Mouse (Mus musculus): ENCODE data around the gene Rbms2. TPM values are rescaled to one million over a fixed set of nuclear protein-coding genes. Genes with fewer than 3 reads are reported as not detected.
A peak's percentile ranks its signal among the peaks of the same experiment; 100 is the strongest.
"Not testable (repeated sequence)": the region's sequence is repeated elsewhere in the genome, so short reads cannot be mapped to it uniquely, and the experiment has no call there.

Gene Rbms2
- total RNA-seq, 1 experiment from 2014 or later: 6.5 TPM

GRCm38 (mm10) chr10:128096313-128096692, 83.8 kb downstream of the Rbms2 start:
- no peak; the same call in 1 of the 2 replicates for ATAC-seq (replicated peaks; ENCODE audit: insufficient number of reproducible peaks, low FRiP score, low TSS enrichment, poor library complexity, severe bottlenecking)

- ATAC-seq (replicated peaks; ENCODE audit: insufficient number of reproducible peaks, low FRiP score, low TSS enrichment, poor library complexity, severe bottlenecking): no peak
These were observed 85.0 kb downstream of the Rbms2 start for GRCm38 (mm10) chr10:128095003-128095636.

GRCm38 (mm10) chr10:128094340-128094968, 85.6 kb downstream of the Rbms2 start:
- ATAC-seq (replicated peaks; ENCODE audit: insufficient number of reproducible peaks, low FRiP score, low TSS enrichment, poor library complexity, severe bottlenecking): peak; percentile 62

GRCm38 (mm10) chr10:128093496-128094294, 86.4 kb downstream of the Rbms2 start:
- 0 out of 2 replicates have a peak, but pooled peaks have one; percentile 2 for ATAC-seq (replicated peaks; ENCODE audit: insufficient number of reproducible peaks, low FRiP score, low TSS enrichment, poor library complexity, severe bottlenecking)

GRCm38 (mm10) chr10:128092506-128093495, 87.3 kb downstream of the Rbms2 start:
- ATAC-seq (replicated peaks; ENCODE audit: insufficient number of reproducible peaks, low FRiP score, low TSS enrichment, poor library complexity, severe bottlenecking): no peak

GRCm38 (mm10) chr10:128091564-128092505, 88.3 kb downstream of the Rbms2 start, which contains the start of gene Baz2a:
Baz2a (plus strand) TSS chr10:128091577.
- peak; percentile 48 for ATAC-seq (replicated peaks; ENCODE audit: insufficient number of reproducible peaks, low FRiP score, low TSS enrichment, poor library complexity, severe bottlenecking)

- peak; percentile 23; the same call in 1 of the 2 replicates for ATAC-seq (replicated peaks; ENCODE audit: insufficient number of reproducible peaks, low FRiP score, low TSS enrichment, poor library complexity, severe bottlenecking)
These were observed 89.2 kb downstream of the Rbms2 start for GRCm38 (mm10) chr10:128090651-128091563.

- ATAC-seq (replicated peaks; ENCODE audit: insufficient number of reproducible peaks, low FRiP score, low TSS enrichment, poor library complexity, severe bottlenecking): no peak
These were observed 90.3 kb downstream of the Rbms2 start for GRCm38 (mm10) chr10:128089842-128090241.

GRCm38 (mm10) chr10:128088181-128088580, 91.9 kb downstream of the Rbms2 start:
- no peak for ATAC-seq (replicated peaks; ENCODE audit: insufficient number of reproducible peaks, low FRiP score, low TSS enrichment, poor library complexity, severe bottlenecking)

- ATAC-seq (replicated peaks; ENCODE audit: insufficient number of reproducible peaks, low FRiP score, low TSS enrichment, poor library complexity, severe bottlenecking): not testable (repeated sequence)
These were observed 92.9 kb downstream of the Rbms2 start for GRCm38 (mm10) chr10:128087216-128087615.

GRCm38 (mm10) chr10:128086391-128086790, 93.7 kb downstream of the Rbms2 start:
- no peak for ATAC-seq (replicated peaks; ENCODE audit: insufficient number of reproducible peaks, low FRiP score, low TSS enrichment, poor library complexity, severe bottlenecking)

- no peak for ATAC-seq (replicated peaks; ENCODE audit: insufficient number of reproducible peaks, low FRiP score, low TSS enrichment, poor library complexity, severe bottlenecking)
These were observed 95.9 kb downstream of the Rbms2 start for GRCm38 (mm10) chr10:128084160-128084559.

GRCm38 (mm10) chr10:128083688-128084087, 96.4 kb downstream of the Rbms2 start:
- no peak for ATAC-seq (replicated peaks; ENCODE audit: insufficient number of reproducible peaks, low FRiP score, low TSS enrichment, poor library complexity, severe bottlenecking)

- ATAC-seq (replicated peaks; ENCODE audit: insufficient number of reproducible peaks, low FRiP score, low TSS enrichment, poor library complexity, severe bottlenecking): peak; percentile 91
These were observed 97.1 kb downstream of the Rbms2 start, which contains the start of gene Atp5b for GRCm38 (mm10) chr10:128082880-128083421. Atp5b (plus strand) TSS chr10:128083273.

- no peak for ATAC-seq (replicated peaks; ENCODE audit: insufficient number of reproducible peaks, low FRiP score, low TSS enrichment, poor library complexity, severe bottlenecking)
These were observed 97.7 kb downstream of the Rbms2 start for GRCm38 (mm10) chr10:128082477-128082808.

- no peak for ATAC-seq (replicated peaks; ENCODE audit: insufficient number of reproducible peaks, low FRiP score, low TSS enrichment, poor library complexity, severe bottlenecking)
These were observed 98.2 kb downstream of the Rbms2 start for GRCm38 (mm10) chr10:128081807-128082476.

Data from monocyte, adult 5-6 weeks (primary cell).